Mouse (Mus musculus) embryo, embryonic 11 days (tissue): ENCODE measurements at regions not wholly inside any gene's neighbourhood (a gene's known extent, or its start where the extent isn't known, plus 50 kb on each side); places are given as distances from the start of the nearest gene placed in this dataset.

ENCODE experiments used
- DNase-seq: peaks from one replicate; pipeline ENCODE4 v3.0.0-alpha.2; 2015

- DNase-seq: peak; percentile 64
Observed at GRCm38 (mm10) chr10:70814354-70815131, 158.8 kb upstream of the Phyhipl start.

GRCm38 (mm10) chr10:70809411-70809810 lies 153.6 kb upstream of the Phyhipl start:
- DNase-seq: no peak

- DNase-seq: no peak
Observed at GRCm38 (mm10) chr10:70806786-70807385, 151.1 kb upstream of the Phyhipl start.

- DNase-seq: no peak
Observed at GRCm38 (mm10) chr10:70800736-70801306, 145.1 kb upstream of the Phyhipl start.

GRCm38 (mm10) chr10:70799906-70800305 lies 144.1 kb upstream of the Phyhipl start:
- no peak for DNase-seq

GRCm38 (mm10) chr10:70799191-70799742 lies 143.5 kb upstream of the Phyhipl start:
- DNase-seq: no peak

GRCm38 (mm10) chr10:70788814-70789452 lies 133.2 kb upstream of the Phyhipl start:
- DNase-seq: peak; percentile 68

- DNase-seq: no peak
Observed at GRCm38 (mm10) chr10:70781036-70781435, 125.3 kb upstream of the Phyhipl start.

GRCm38 (mm10) chr10:70778596-70778995 lies 122.8 kb upstream of the Phyhipl start:
- DNase-seq: no peak

GRCm38 (mm10) chr10:70774571-70774970 lies 118.8 kb upstream of the Phyhipl start:
- no peak for DNase-seq

GRCm38 (mm10) chr10:70774159-70774558 lies 118.4 kb upstream of the Phyhipl start:
- no peak for DNase-seq

- DNase-seq: no peak
Observed at GRCm38 (mm10) chr10:70767461-70767860, 111.7 kb upstream of the Phyhipl start.

GRCm38 (mm10) chr10:70766869-70767268 lies 111.1 kb upstream of the Phyhipl start:
- no peak for DNase-seq

GRCm38 (mm10) chr10:70766450-70766849 lies 110.7 kb upstream of the Phyhipl start:
- peak; percentile 17 for DNase-seq

- no peak for DNase-seq
Observed at GRCm38 (mm10) chr10:70763206-70763605, 107.4 kb upstream of the Phyhipl start.

GRCm38 (mm10) chr10:70759686-70760085 lies 103.9 kb upstream of the Phyhipl start:
- no peak for DNase-seq

- DNase-seq: no peak
Observed at GRCm38 (mm10) chr10:70751771-70752170, 96.0 kb upstream of the Phyhipl start.

- no peak for DNase-seq
Observed at GRCm38 (mm10) chr10:70750356-70751145, 94.8 kb upstream of the Phyhipl start.

- DNase-seq: no peak
Observed at GRCm38 (mm10) chr10:70746612-70747011, 90.8 kb upstream of the Phyhipl start.

GRCm38 (mm10) chr10:70741909-70742308 lies 86.1 kb upstream of the Phyhipl start:
- DNase-seq: no peak

- no peak for DNase-seq
Observed at GRCm38 (mm10) chr10:70740095-70740494, 84.3 kb upstream of the Phyhipl start.

GRCm38 (mm10) chr10:70739348-70739966 lies 83.7 kb upstream of the Phyhipl start:
- no peak for DNase-seq
